Mouse (Mus musculus): Measurements from ENCODE around the gene Scamp3.

Scamp3 gene

DNA sequence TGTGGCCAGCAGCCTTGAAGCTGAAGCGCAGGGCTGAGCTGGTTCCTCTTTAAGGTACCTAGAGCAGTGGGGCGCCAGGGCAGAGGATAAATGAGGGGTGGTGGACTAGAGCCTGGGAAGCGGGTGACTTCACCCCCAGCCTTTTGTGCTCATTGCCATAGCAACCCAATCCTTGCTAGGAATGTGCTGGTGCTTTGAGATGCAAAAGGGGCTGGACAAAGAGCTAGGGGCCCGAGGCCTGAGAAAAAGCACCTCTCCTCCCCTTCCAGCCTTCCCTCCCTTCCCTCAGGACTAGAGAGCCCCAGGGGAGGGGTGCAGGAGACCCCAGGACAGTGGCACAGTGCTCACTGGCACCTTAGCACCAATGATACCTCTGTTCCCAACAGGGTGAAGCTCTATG lies 48.6 kb downstream of the Scamp3 start:
- no peak for DNase-seq (ENCODE audit: low read depth, low spot score)

DNA sequence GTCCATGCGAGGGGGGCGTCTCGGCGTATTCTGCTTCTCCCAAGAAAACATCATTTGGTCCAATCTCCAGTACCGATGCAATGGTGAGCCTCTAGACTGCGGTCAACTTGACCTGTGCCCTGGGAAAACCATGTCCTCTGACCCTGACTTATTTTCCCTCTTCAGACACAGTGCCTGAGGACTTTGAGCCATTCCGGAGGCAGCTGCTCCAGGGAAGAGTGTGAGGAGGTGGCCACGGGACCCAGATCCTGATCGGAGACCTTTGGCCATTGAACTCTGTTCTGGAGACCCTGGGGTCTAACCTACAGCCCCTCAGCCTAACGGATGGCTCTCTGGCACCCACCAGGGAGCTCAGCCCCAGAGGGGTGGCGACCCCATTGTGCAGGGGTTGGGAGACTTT lies 49.1 kb downstream of the Scamp3 start:
- no peak for DNase-seq (ENCODE audit: low read depth, low spot score)

- no peak for DNase-seq (ENCODE audit: low read depth, low spot score)
These were observed 49.6 kb downstream of the Scamp3 start, which contains the start of gene Mtx1 for GRCm38 (mm10) chr3:89226900-89227299. Mtx1 (minus strand) TSS chr3:89227088.

DNA sequence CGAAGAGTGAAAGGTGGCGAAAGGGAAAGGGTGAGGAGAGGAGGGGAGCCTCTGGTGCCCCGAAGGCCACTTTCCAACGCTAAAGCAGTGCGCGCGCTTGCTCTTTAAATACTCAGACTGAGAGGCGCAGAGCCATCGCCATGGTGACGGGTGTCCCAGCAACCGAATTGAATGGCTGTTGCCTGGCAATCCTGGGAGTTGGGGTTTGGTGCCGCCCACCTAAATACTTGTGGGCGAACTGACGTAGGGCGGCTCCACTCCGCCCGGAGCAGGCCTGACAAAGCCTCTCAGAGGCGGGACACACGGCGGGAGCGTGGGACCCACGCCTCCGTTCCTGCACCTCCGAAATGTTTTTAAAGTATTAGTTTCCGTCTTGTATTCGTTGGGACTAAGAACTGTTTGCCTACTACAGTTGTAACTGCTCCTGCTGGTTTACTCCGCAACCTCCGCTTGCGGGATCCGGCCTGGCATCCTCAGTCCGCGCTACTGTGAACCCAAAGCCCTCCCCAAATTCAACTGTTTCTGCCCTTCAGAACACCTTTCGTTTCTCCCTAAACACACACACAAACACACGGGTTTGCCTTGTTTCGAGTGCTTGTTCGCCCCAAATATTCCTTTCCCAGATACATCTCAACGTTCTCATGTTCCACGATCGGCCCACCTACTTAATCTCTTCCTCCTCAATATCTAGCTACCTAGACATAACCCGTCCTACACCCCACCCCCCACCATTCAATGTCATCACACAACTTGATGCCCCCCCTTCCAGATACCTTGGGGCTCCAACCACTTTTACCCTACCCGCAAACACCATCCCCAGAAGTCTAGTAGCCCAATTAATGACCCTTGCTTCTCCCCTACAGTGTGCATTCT lies 50.3 kb downstream of the Scamp3 start:
- DNase-seq (ENCODE audit: low read depth, low spot score) = no peak

DNA sequence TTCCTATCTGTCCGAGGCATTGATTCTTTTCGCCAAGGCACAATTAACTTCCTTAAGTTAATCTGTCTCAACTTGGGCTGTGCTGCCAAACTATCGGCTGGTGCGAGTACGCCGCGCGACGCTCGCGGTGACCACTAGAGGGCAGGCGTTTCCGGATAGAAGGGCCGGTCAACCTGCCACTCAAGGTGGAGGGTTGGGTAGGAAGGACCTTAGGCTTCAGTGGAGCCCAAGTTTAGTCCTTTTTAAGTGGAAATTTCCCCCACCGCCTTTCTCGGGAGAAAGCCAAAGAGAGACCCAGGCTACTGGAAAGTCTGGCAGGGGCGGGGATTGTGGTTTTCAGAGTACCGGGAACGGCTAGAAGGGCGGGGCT lies 50.9 kb downstream of the Scamp3 start:
- peak; percentile 62 for DNase-seq (ENCODE audit: low read depth, low spot score)

DNA sequence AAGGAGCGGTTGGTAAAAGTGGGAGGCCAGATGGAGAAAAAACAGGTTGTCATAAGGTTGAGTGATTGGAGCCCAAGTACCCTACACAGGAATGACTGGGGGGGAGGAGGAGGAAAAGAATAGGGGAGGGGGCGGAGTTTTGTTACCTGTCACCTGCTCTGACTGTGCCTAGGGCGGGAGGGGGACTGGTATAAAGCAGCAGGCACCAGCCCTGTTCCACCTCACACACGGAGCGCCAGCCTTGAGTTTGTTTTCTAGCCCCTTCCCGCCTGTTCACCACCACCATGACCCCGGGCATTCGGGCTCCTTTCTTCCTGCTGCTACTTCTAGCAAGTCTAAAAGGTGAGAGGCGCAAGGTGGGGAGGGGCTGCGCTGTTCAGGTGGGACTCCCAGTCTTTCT lies 51.6 kb downstream of the Scamp3 start, which contains the start of gene Muc1:
Gene Muc1 (plus strand): TSS at position 222 of the 400 bp plus-strand sequence.
- DNase-seq (ENCODE audit: low read depth, low spot score) = no peak

GRCm38 (mm10) chr3:89229276-89229675 lies 52.0 kb downstream of the Scamp3 start:
- no peak for DNase-seq (ENCODE audit: low read depth, low spot score)

DNA sequence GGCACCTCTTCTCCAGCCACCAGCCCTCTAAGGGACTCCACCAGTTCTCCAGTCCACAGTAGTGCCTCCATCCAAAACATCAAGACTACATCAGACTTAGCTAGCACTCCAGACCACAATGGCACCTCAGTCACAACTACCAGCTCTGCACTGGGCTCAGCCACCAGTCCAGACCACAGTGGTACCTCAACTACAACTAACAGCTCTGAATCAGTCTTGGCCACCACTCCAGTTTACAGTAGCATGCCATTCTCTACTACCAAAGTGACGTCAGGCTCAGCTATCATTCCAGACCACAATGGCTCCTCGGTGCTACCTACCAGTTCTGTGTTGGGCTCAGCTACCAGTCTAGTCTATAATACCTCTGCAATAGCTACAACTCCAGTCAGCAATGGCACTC lies 53.3 kb downstream of the Scamp3 start:
- DNase-seq (ENCODE audit: low read depth, low spot score) = no peak

GRCm38 (mm10) chr3:89231345-89231744 lies 54.1 kb downstream of the Scamp3 start:
- no peak for DNase-seq (ENCODE audit: low read depth, low spot score)

GRCm38 (mm10) chr3:89231772-89232275 lies 54.6 kb downstream of the Scamp3 start:
- no peak for DNase-seq (ENCODE audit: low read depth, low spot score)

All from c-Kit-negative CD71-positive TER-119-positive erythroid progenitor cells, embryonic 14.5 days (primary cell).